Mouse (Mus musculus) large intestine, adult 2 months (tissue): ENCODE measurements around the gene Rimbp3. TPM values are rescaled to one million over a fixed set of nuclear protein-coding genes. Genes with fewer than 3 reads are reported as not detected.
A peak's percentile ranks its signal among the peaks of the same experiment; 100 is the strongest.
"Not testable (repeated sequence)": the region's sequence is repeated elsewhere in the genome, so short reads cannot be mapped to it uniquely, and the experiment has no call there.

Source experiments
- DNase-seq: peaks from one replicate; pipeline ENCODE4 v3.0.0-alpha.2; 2012; ENCODE audit warnings: low read depth, low spot score
- WGBS: fragments of 180-500 bp; shearing (Covaris S2); methylation state at CpG from one replicate; pipeline ENCODE4 v1.1.7; 2018; 5-methylcytosine and 5-hydroxymethylcytosine counted together
- polyA plus RNA-seq: library from polyadenylated mRNA; depleted of rRNA; stranded (reverse); fragments of >200 nt; gene quantifications from 2 replicates; pipeline ENCODE4 v1.2.3, GENCODE M21; 2012; rRNA removed

Rimbp3 gene
- 0.05 and 0.15 TPM in 2 replicates for polyA plus RNA-seq

GRCm38 (mm10) chr16:17208389-17209361, at the start of gene Rimbp3:
Gene Rimbp3, plus strand, starts transcription at chr16:17208603.
- WGBS, result 2% methylated on average over 85 of the region's 85 CpGs
- no peak for DNase-seq

- 21% methylated on average over 1 of the region's 1 CpGs for WGBS
- DNase-seq, result not testable (repeated sequence)
Measured at GRCm38 (mm10) chr16:17165478-17165877, 42.9 kb upstream of the Rimbp3 start.

- no peak for DNase-seq
Measured at GRCm38 (mm10) chr16:17167179-17167578, 41.2 kb upstream of the Rimbp3 start.

- DNase-seq, result no peak
- WGBS, result 74% methylated on average over 5 of the region's 5 CpGs
Measured at GRCm38 (mm10) chr16:17168049-17168448, 40.4 kb upstream of the Rimbp3 start.

- peak; percentile 60 for DNase-seq
- 52% methylated on average over 2 of the region's 2 CpGs for WGBS
Measured at GRCm38 (mm10) chr16:17175765-17176164, 32.6 kb upstream of the Rimbp3 start.

GRCm38 (mm10) chr16:17177623-17178170, 30.7 kb upstream of the Rimbp3 start:
- whole genome bisulfite sequencing, result 90% methylated on average over 1 of the region's 1 CpGs
- no peak for DNase-seq

GRCm38 (mm10) chr16:17179706-17180105, 28.7 kb upstream of the Rimbp3 start:
- 93% methylated on average over 3 of the region's 3 CpGs for WGBS
- no peak for DNase-seq

- no peak for DNase-seq
- 60% methylated on average over 4 of the region's 4 CpGs for WGBS
Measured at GRCm38 (mm10) chr16:17181382-17181781, 27.0 kb upstream of the Rimbp3 start.

- DNase-seq, result no peak
- WGBS, result 74% methylated on average over 2 of the region's 2 CpGs
Measured at GRCm38 (mm10) chr16:17182136-17182535, 26.3 kb upstream of the Rimbp3 start.

GRCm38 (mm10) chr16:17183003-17183402, 25.4 kb upstream of the Rimbp3 start:
- DNase-seq, result no peak
- 64% methylated on average over 3 of the region's 3 CpGs for WGBS

- no peak for DNase-seq
Measured at GRCm38 (mm10) chr16:17185475-17185874, 22.9 kb upstream of the Rimbp3 start.

GRCm38 (mm10) chr16:17193823-17194222, 14.6 kb upstream of the Rimbp3 start:
- 80% methylated on average over 4 of the region's 4 CpGs for WGBS
- DNase-seq, result no peak

GRCm38 (mm10) chr16:17200121-17200952, 8.1 kb upstream of the Rimbp3 start:
- 1% methylated on average over 24 of the region's 24 CpGs for WGBS
- DNase-seq, result no peak

GRCm38 (mm10) chr16:17200953-17201707, 7.3 kb upstream of the Rimbp3 start:
- peak; percentile 53 for DNase-seq
- under 1% methylated on average over 72 of the region's 72 CpGs for WGBS

GRCm38 (mm10) chr16:17201977-17202376, 6.4 kb upstream of the Rimbp3 start:
- WGBS, result 40% methylated on average over 2 of the region's 2 CpGs
- DNase-seq, result no peak

- 82% methylated on average over 1 of the region's 1 CpGs for WGBS
- DNase-seq, result no peak
Measured at GRCm38 (mm10) chr16:17202549-17202948, 5.9 kb upstream of the Rimbp3 start, which contains the start of gene Ube2l3. Gene Ube2l3, minus strand, starts transcription at chr16:17202649.

GRCm38 (mm10) chr16:17204990-17205389, 3.4 kb upstream of the Rimbp3 start:
- under 1% methylated on average over 6 of the region's 6 CpGs for WGBS
- no peak for DNase-seq

- no peak for DNase-seq
- under 1% methylated on average over 37 of the region's 37 CpGs for WGBS
Measured at GRCm38 (mm10) chr16:17209404-17209960, 1.1 kb downstream of the Rimbp3 start.
